Mouse (Mus musculus): ENCODE results near the gene Klhl8.
A peak's percentile ranks its signal among the peaks of the same experiment; 100 is the strongest.
"Not testable (repeated sequence)": the region's sequence is repeated elsewhere in the genome, so short reads cannot be mapped to it uniquely, and the experiment has no call there.

Gene Klhl8

GRCm38 (mm10) chr5:103910748-103911409 is at the start of gene Klhl8:
Klhl8 (minus strand) TSS chr5:103911259.
- DNase-seq (ENCODE audit: low spot score in 2 of 2): peak; percentile 68 to 76

- no peak for DNase-seq (ENCODE audit: low spot score in 2 of 2)
Observed at GRCm38 (mm10) chr5:103954638-103955037, 43.6 kb upstream of the Klhl8 start.

- DNase-seq (ENCODE audit: low spot score in 2 of 2): no peak
Observed at GRCm38 (mm10) chr5:103953135-103954083, 42.4 kb upstream of the Klhl8 start.

GRCm38 (mm10) chr5:103950138-103950537 is 39.1 kb upstream of the Klhl8 start:
- DNase-seq (ENCODE audit: low spot score in 2 of 2): not testable (repeated sequence)

GRCm38 (mm10) chr5:103943183-103943582 is 32.1 kb upstream of the Klhl8 start:
- DNase-seq (ENCODE audit: low spot score in 2 of 2): no peak

GRCm38 (mm10) chr5:103939856-103940255 is 28.8 kb upstream of the Klhl8 start:
- no peak for DNase-seq (ENCODE audit: low spot score in 2 of 2)

GRCm38 (mm10) chr5:103939350-103939652 is 28.2 kb upstream of the Klhl8 start:
- no peak for DNase-seq (ENCODE audit: low spot score in 2 of 2)

GRCm38 (mm10) chr5:103938547-103939349 is 27.7 kb upstream of the Klhl8 start:
- no peak for DNase-seq (ENCODE audit: low spot score in 2 of 2)

GRCm38 (mm10) chr5:103936906-103937589 is 26.0 kb upstream of the Klhl8 start:
- DNase-seq (ENCODE audit: low spot score in 2 of 2): no peak

GRCm38 (mm10) chr5:103931924-103932323 is 20.9 kb upstream of the Klhl8 start:
- DNase-seq (ENCODE audit: low spot score in 2 of 2): not testable (repeated sequence)

- no peak for DNase-seq (ENCODE audit: low spot score in 2 of 2)
Observed at GRCm38 (mm10) chr5:103930511-103930910, 19.5 kb upstream of the Klhl8 start.

GRCm38 (mm10) chr5:103928196-103928550 is 17.1 kb upstream of the Klhl8 start:
- DNase-seq (ENCODE audit: low spot score in 2 of 2): no peak

GRCm38 (mm10) chr5:103927429-103928195 is 16.6 kb upstream of the Klhl8 start:
- DNase-seq (ENCODE audit: low spot score in 2 of 2): peak; percentile 80 to 88

GRCm38 (mm10) chr5:103926398-103926797 is 15.3 kb upstream of the Klhl8 start:
- no peak for DNase-seq (ENCODE audit: low spot score in 2 of 2)

GRCm38 (mm10) chr5:103923755-103924154 is 12.7 kb upstream of the Klhl8 start:
- no peak for DNase-seq (ENCODE audit: low spot score in 2 of 2)

- DNase-seq (ENCODE audit: low spot score in 2 of 2): no peak
Observed at GRCm38 (mm10) chr5:103923101-103923500, 12.0 kb upstream of the Klhl8 start.

- DNase-seq (ENCODE audit: low spot score in 2 of 2): no peak
Observed at GRCm38 (mm10) chr5:103922436-103922835, 11.4 kb upstream of the Klhl8 start.

- no peak for DNase-seq (ENCODE audit: low spot score in 2 of 2)
Observed at GRCm38 (mm10) chr5:103919497-103919896, 8.4 kb upstream of the Klhl8 start.

- no peak for DNase-seq (ENCODE audit: low spot score in 2 of 2)
Observed at GRCm38 (mm10) chr5:103918233-103918632, 7.2 kb upstream of the Klhl8 start.

GRCm38 (mm10) chr5:103917357-103917895 is 6.4 kb upstream of the Klhl8 start:
- DNase-seq (ENCODE audit: low spot score in 2 of 2): no peak

Data from urinary bladder, adult 18-20 months (tissue).